In genomic region chr9:63975996-63976395, GRCm38 (mm10) we compare ENCODE assay signal across 9 mouse cellular contexts. TPM values are rescaled to one million over a fixed set of nuclear protein-coding genes. Genes with fewer than 3 reads are reported as not detected.
DNase-seq lines count a peak whose midpoint lies in the region; ATAC-seq and TF ChIP-seq lines count a peak whose summit lies in the region.
"Had no signal": no experiment of that assay in that cellular context is flagged by ENCODE, and none has a peak within 500 bp of the region (broad histone marks: within the 10 kb centered on the region; RNA-seq: fewer than 3 reads in every experiment).

No protein-coding gene starts in this region.

- peak overlapping the region; percentile 33 for H3K4me2 ChIP-seq in heart, embryonic 12.5 days
- H3K4me2 ChIP-seq in embryonic facial prominence, embryonic 14.5 days (ENCODE audit: low read depth, low read length) = no peak overlapping the region
- H3K4me2 ChIP-seq in intestine, embryonic 16.5 days (ENCODE audit: low read depth, low read length) = no peak overlapping the region

- 32% methylated on average over 11 of the region's 11 CpGs for WGBS in heart, embryonic 12.5 days
- WGBS in embryonic facial prominence, embryonic 14.5 days = 25% methylated on average over 10 of the region's 11 CpGs
- 39% methylated on average over 11 of the region's 11 CpGs for WGBS in intestine, embryonic 16.5 days

- no peaks in the 10 kb centered on the region for H3K9me3 ChIP-seq in heart, embryonic 12.5 days (replicated peaks)
- no peaks in the 10 kb centered on the region for H3K9me3 ChIP-seq in E14TG2a.4 (ENCODE audit: low read length)
- no peaks in the 10 kb centered on the region for H3K9me3 ChIP-seq in embryonic facial prominence, embryonic 14.5 days (ENCODE audit: control insufficient read depth, low read length)
- no peaks in the 10 kb centered on the region for H3K9me3 ChIP-seq in intestine, embryonic 16.5 days (ENCODE audit: control insufficient read depth, low read length)

- H3K27ac ChIP-seq in heart, embryonic 12.5 days (ENCODE audit: poor library complexity, severe bottlenecking) = peak overlapping the region; percentile 88
- peak overlapping the region; percentile 96 for H3K27ac ChIP-seq in embryonic facial prominence, embryonic 14.5 days (replicated peaks; ENCODE audit: low read depth, low read length)
- H3K27ac ChIP-seq in intestine, embryonic 16.5 days (ENCODE audit: low read length) = no peak overlapping the region

- no peak overlapping the region for H3K4me3 ChIP-seq in heart, embryonic 12.5 days
- H3K4me3 ChIP-seq in E14TG2a.4 (replicated peaks; ENCODE audit: low read length) = peak overlapping the region; percentile 52
- no peak overlapping the region for H3K4me3 ChIP-seq in embryonic facial prominence, embryonic 14.5 days (ENCODE audit: low read depth, low read length)
- H3K4me3 ChIP-seq in intestine, embryonic 16.5 days (ENCODE audit: low read length) = no peak overlapping the region

- no peak for ATAC-seq in heart, embryonic 12.5 days (ENCODE audit: insufficient number of reproducible peaks, low FRiP score)
- ATAC-seq in embryonic facial prominence, embryonic 14.5 days (ENCODE audit: low read depth) = peak; percentile 10; the same call in 1 of the 2 replicates
- ATAC-seq in intestine, embryonic 16.5 days = peak; percentile 17; the same call in 1 of the 2 replicates

- no peak for TF ChIP-seq CTCF in E14TG2a.4 (conservative IDR thresholded peaks at IDR 0.05; ENCODE audit: low read length)

- peak overlapping the region; percentile 34 for H3K9ac ChIP-seq in heart, embryonic 12.5 days
- no peak overlapping the region for H3K9ac ChIP-seq in embryonic facial prominence, embryonic 14.5 days (ENCODE audit: low read depth, low read length)
- no peak overlapping the region for H3K9ac ChIP-seq in intestine, embryonic 16.5 days (ENCODE audit: low read depth, low read length)

- no peaks in the 10 kb centered on the region for H3K27me3 ChIP-seq in heart, embryonic 12.5 days (replicated peaks)
- H3K27me3 ChIP-seq in E14TG2a.4 (ENCODE audit: insufficient read depth, low read length) = no peaks in the 10 kb centered on the region
- H3K27me3 ChIP-seq in embryonic facial prominence, embryonic 14.5 days (replicated peaks; ENCODE audit: control insufficient read depth, insufficient read depth, low read length) = no peaks in the 10 kb centered on the region
- H3K27me3 ChIP-seq in intestine, embryonic 16.5 days (replicated peaks; ENCODE audit: control insufficient read depth, insufficient read depth, low read length) = no peaks in the 10 kb centered on the region

- H3K36me3 ChIP-seq in heart, embryonic 12.5 days = peaks cover 17% of the 10 kb centered on the region
- peaks cover 15% of the 10 kb centered on the region for H3K36me3 ChIP-seq in E14TG2a.4 (ENCODE audit: insufficient read depth, low read length)
- H3K36me3 ChIP-seq in embryonic facial prominence, embryonic 14.5 days (ENCODE audit: control insufficient read depth, insufficient read depth, low read length) = 0 out of 2 replicates have a peak, but pooled peaks cover 4% of the 10 kb centered on the region
- H3K36me3 ChIP-seq in intestine, embryonic 16.5 days (ENCODE audit: control insufficient read depth, insufficient read depth, low read length) = peaks cover 2% of the 10 kb centered on the region; the same call in 1 of the 2 replicates

- H3K4me1 ChIP-seq in heart, embryonic 12.5 days (replicated peaks) = peaks cover 99% of the 10 kb centered on the region
- peaks cover 97% of the 10 kb centered on the region for H3K4me1 ChIP-seq in E14TG2a.4 (replicated peaks; ENCODE audit: low read depth, low read length)
- H3K4me1 ChIP-seq in embryonic facial prominence, embryonic 14.5 days (ENCODE audit: control insufficient read depth, insufficient read depth, low read length) = peaks cover 81% of the 10 kb centered on the region
- H3K4me1 ChIP-seq in intestine, embryonic 16.5 days (ENCODE audit: control insufficient read depth, insufficient read depth, low read length) = peaks cover 68% of the 10 kb centered on the region

- no peak for DNase-seq in heart, adult 8-10 months (ENCODE audit: low spot score)
- no peak for DNase-seq in embryonic facial prominence, embryonic 14.5 days (ENCODE audit: low spot score)
- no peak for DNase-seq in cerebellum, adult 18-20 months
- DNase-seq in urinary bladder, postnatal 4 days (ENCODE audit: low spot score in 2 of 2) = no peak
- no peak for DNase-seq in thymus, postnatal 10 days (ENCODE audit: low spot score in 2 of 2)
- DNase-seq: gastrocnemius, postnatal 25 days had no signal

RNA-seq across cellular contexts. Expression of gene Smad6, which starts 45.9 kb away (rescaled TPM):
- polyA plus RNA-seq in heart, embryonic 12.5 days (2016; fragmentation: Nextera tagmentation; extraction: Ambion mirVana) = 56.2 and 62.8 TPM in 2 replicates
- total RNA-seq in heart, adult 8-10 months (2022) = 10 to 100 TPM; 10.9 to 16.5 (median 11.9) TPM
- 7.9 and 8.8 TPM in 2 replicates for polyA plus RNA-seq in embryonic facial prominence, embryonic 14.5 days (2014; fragmentation: Nextera tagmentation; extraction: Ambion mirVana)
- polyA plus RNA-seq in intestine, embryonic 16.5 days (2015; fragmentation: Nextera tagmentation; extraction: Ambion mirVana) = 3.9 and 8.1 TPM in 2 replicates
